Mouse (Mus musculus): ENCODE data around the gene Spdye4b. TPM values are rescaled to one million over a fixed set of nuclear protein-coding genes. Genes with fewer than 3 reads are reported as not detected.
A peak's percentile ranks its signal among the peaks of the same experiment; 100 is the strongest.

Gene Spdye4b
- total RNA-seq, 1 experiment = 0.45 TPM

DNA sequence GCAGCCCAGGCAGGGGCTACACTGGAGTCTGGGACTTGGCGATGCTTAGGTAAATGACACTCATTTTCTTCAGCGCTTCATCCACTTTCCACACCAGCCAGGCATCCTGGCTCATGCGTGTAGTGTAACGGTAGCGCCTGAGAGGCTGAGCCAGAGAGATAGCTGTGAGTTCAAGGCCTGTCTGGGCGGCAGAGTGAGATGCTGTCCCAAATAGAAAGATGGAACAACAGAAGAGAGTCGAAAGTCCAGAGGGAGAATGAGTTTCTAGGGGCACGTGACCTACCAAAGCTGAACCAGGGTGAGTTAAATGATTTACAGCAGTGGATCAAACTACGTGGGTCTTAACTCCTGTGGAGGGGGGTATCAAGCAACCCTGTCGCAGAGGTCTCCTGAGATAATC, 27.1 kb upstream of the Spdye4b start:
- no peak for DNase-seq (ENCODE audit: low read depth, low spot score)
- H3K27ac ChIP-seq (ENCODE audit: insufficient read depth, low read depth, low read length, poor library complexity, severe bottlenecking) = no peak overlapping the region
- no peaks in the 10 kb centered on the region for H3K36me3 ChIP-seq (ENCODE audit: control insufficient read depth, insufficient read depth, low read length, poor library complexity, severe bottlenecking)
- TF ChIP-seq MAFK (IDR thresholded peaks at IDR 0.05; ENCODE audit: insufficient read depth, low read depth, low read length) = no peak
- TF ChIP-seq ZC3H11A (IDR thresholded peaks at IDR 0.05; ENCODE audit: borderline replicate concordance, low read depth, low read length) = no peak
- TF ChIP-seq CHD2 (IDR thresholded peaks at IDR 0.05; ENCODE audit: low read depth, low read length) = no peak
- no peak for TF ChIP-seq ZNF384 (IDR thresholded peaks at IDR 0.05; ENCODE audit: low read depth, low read length)
- no peak for TF ChIP-seq HCFC1 (IDR thresholded peaks at IDR 0.05; ENCODE audit: borderline replicate concordance, insufficient read depth, low read length)
- in situ Hi-C loops (cut with MboI; ENCODE audit: low sequenced_read_pairs in 2 of 2, unreplicated experiment in 2 of 2) = no loop called here
- no peaks in the 10 kb centered on the region for H3K9me3 ChIP-seq (ENCODE audit: control insufficient read depth, insufficient read depth, low read depth, low read length)
- no peak overlapping the region for H3K4me3 ChIP-seq (ENCODE audit: insufficient read depth in 1 of 2, low read depth in 1 of 2, low read length in 2 of 2, poor library complexity in 1 of 2, severe bottlenecking in 1 of 2)
- no peaks in the 10 kb centered on the region for H3K4me1 ChIP-seq (ENCODE audit: control insufficient read depth in 2 of 2, insufficient read depth in 2 of 2, low read length in 2 of 2, poor library complexity in 1 of 2)
- no peak overlapping the region for H3K9ac ChIP-seq (ENCODE audit: insufficient read depth, low read depth, low read length, poor library complexity, severe bottlenecking)

DNA sequence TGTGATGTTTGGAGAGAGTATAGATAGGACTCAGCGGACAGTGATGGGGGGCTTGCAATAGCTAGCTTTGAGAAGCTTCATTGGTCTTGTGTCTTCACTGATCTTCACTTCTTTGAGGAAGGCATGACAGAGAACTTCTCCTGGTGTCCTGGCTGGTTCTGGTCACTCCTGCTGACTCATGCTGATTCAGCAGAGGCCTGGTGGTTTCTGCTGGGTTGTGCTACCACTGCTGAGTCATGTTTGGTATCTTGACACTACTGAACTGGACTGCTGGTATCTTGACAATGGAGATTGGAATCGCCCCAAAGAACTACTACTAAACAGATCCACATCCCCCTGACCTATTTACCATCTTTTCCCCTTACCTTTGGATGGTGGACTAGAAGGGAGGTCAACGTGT, 25.3 kb upstream of the Spdye4b start:
- Histone ChIP-seq H3K4me1 (ENCODE audit: control insufficient read depth in 2 of 2, insufficient read depth in 2 of 2, low read length in 2 of 2, poor library complexity in 1 of 2) (no peaks in the 10 kb centered on the region), H3K9me3 (ENCODE audit: control insufficient read depth, insufficient read depth, low read depth, low read length) (no peaks in the 10 kb centered on the region), H3K4me3 (ENCODE audit: insufficient read depth in 1 of 2, low read depth in 1 of 2, low read length in 2 of 2, poor library complexity in 1 of 2, severe bottlenecking in 1 of 2) (no peak overlapping the region), H3K36me3 (ENCODE audit: control insufficient read depth, insufficient read depth, low read length, poor library complexity, severe bottlenecking) (no peaks in the 10 kb centered on the region), H3K27ac (ENCODE audit: insufficient read depth, low read depth, low read length, poor library complexity, severe bottlenecking) (no peak overlapping the region), H3K9ac (ENCODE audit: insufficient read depth, low read depth, low read length, poor library complexity, severe bottlenecking) (no peak overlapping the region)
- no peak for DNase-seq (ENCODE audit: low read depth, low spot score)
- in situ Hi-C loops (cut with MboI; ENCODE audit: low sequenced_read_pairs in 2 of 2, unreplicated experiment in 2 of 2) = no loop called here
- TF ChIP-seq CHD2 (IDR thresholded peaks at IDR 0.05; ENCODE audit: low read depth, low read length) = no peak
- TF ChIP-seq MAFK (IDR thresholded peaks at IDR 0.05; ENCODE audit: insufficient read depth, low read depth, low read length) = peak; percentile 84

DNA sequence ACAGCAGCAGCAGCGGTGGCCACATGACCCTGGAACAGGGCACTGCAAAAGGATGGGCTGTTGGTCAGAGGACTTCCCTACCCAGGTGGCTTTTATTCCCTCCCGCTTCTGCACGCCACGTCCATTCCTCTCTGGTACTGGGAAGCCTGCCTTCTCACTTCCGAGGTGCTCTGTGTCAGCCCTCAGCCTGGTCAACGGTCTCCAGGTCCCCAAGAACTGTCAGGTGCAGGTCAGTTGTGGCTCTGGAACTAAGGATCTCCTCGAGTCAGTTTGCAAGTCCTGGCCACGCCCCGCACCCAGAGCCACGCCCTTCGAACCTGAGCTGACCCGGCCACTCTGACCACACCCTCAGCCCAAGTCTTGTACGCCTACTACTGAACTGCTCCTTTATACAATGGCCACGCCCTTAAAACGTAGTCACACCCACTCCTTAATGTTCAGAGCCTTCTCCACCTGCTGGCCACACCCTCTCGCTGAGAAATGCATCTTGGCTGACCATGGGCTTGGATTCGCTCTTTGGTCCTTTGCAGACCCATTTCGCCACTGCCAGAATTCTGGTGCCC, 15.2 kb upstream of the Spdye4b start:
- H3K9ac ChIP-seq (ENCODE audit: insufficient read depth, low read depth, low read length, poor library complexity, severe bottlenecking) = no peak overlapping the region
- H3K9me3 ChIP-seq (ENCODE audit: control insufficient read depth, insufficient read depth, low read depth, low read length) = no peaks in the 10 kb centered on the region
- H3K27ac ChIP-seq (ENCODE audit: insufficient read depth, low read depth, low read length, poor library complexity, severe bottlenecking) = no peak overlapping the region
- TF ChIP-seq HCFC1 (IDR thresholded peaks at IDR 0.05; ENCODE audit: borderline replicate concordance, insufficient read depth, low read length) (no peak), CHD2 (IDR thresholded peaks at IDR 0.05; ENCODE audit: low read depth, low read length) (no peak), ZC3H11A (IDR thresholded peaks at IDR 0.05; ENCODE audit: borderline replicate concordance, low read depth, low read length) (no peak), MAFK (IDR thresholded peaks at IDR 0.05; ENCODE audit: insufficient read depth, low read depth, low read length) (no peak), ZNF384 (IDR thresholded peaks at IDR 0.05; ENCODE audit: low read depth, low read length) (no peak)
- peaks cover 2 to 11% of the 10 kb centered on the region in 2 experiments; a peak in 2 of 4 replicates for H3K4me1 ChIP-seq (ENCODE audit: control insufficient read depth in 2 of 2, insufficient read depth in 2 of 2, low read length in 2 of 2, poor library complexity in 1 of 2)
- H3K4me3 ChIP-seq (ENCODE audit: insufficient read depth in 1 of 2, low read depth in 1 of 2, low read length in 2 of 2, poor library complexity in 1 of 2, severe bottlenecking in 1 of 2) = peak overlapping the region; percentile 22 to 43
- H3K36me3 ChIP-seq (ENCODE audit: control insufficient read depth, insufficient read depth, low read length, poor library complexity, severe bottlenecking) = no peaks in the 10 kb centered on the region
- DNase-seq (ENCODE audit: low read depth, low spot score) = peak; percentile 58
- in situ Hi-C loops (cut with MboI; ENCODE audit: low sequenced_read_pairs in 2 of 2, unreplicated experiment in 2 of 2) = no loop called here

DNA sequence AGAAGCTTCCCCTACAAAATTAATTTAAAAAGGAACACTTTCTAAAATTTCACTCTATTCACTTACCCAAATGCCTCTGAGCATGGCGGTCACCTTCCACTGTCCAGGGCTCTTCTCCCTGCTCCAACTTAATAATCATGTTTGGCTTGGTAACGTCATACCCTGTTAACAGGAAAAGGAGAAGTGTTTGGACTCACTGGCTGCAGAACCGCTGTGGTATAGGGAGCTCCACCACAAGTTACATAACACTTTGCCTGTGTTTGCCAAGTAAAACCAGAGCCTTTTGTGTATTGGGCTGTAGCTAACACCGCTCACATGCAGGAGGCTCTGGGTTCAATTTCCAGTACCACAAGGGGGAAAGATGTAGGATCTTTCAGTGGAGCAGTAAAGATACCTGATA, 4.8 kb upstream of the Spdye4b start:
- H3K27ac ChIP-seq (ENCODE audit: insufficient read depth, low read depth, low read length, poor library complexity, severe bottlenecking) = no peak overlapping the region
- no peak for DNase-seq (ENCODE audit: low read depth, low spot score)
- H3K9me3 ChIP-seq (ENCODE audit: control insufficient read depth, insufficient read depth, low read depth, low read length) = no peaks in the 10 kb centered on the region
- peaks cover 28% of the 10 kb centered on the region for H3K36me3 ChIP-seq (ENCODE audit: control insufficient read depth, insufficient read depth, low read length, poor library complexity, severe bottlenecking)
- TF ChIP-seq ZC3H11A (IDR thresholded peaks at IDR 0.05; ENCODE audit: borderline replicate concordance, low read depth, low read length) (no peak), CHD2 (IDR thresholded peaks at IDR 0.05; ENCODE audit: low read depth, low read length) (no peak), MAFK (IDR thresholded peaks at IDR 0.05; ENCODE audit: insufficient read depth, low read depth, low read length) (no peak), ZNF384 (IDR thresholded peaks at IDR 0.05; ENCODE audit: low read depth, low read length) (no peak), HCFC1 (IDR thresholded peaks at IDR 0.05; ENCODE audit: borderline replicate concordance, insufficient read depth, low read length) (no peak)
- H3K4me3 ChIP-seq (ENCODE audit: insufficient read depth in 1 of 2, low read depth in 1 of 2, low read length in 2 of 2, poor library complexity in 1 of 2, severe bottlenecking in 1 of 2) = no peak overlapping the region
- no peak overlapping the region for H3K9ac ChIP-seq (ENCODE audit: insufficient read depth, low read depth, low read length, poor library complexity, severe bottlenecking)
- H3K4me1 ChIP-seq (ENCODE audit: control insufficient read depth in 2 of 2, insufficient read depth in 2 of 2, low read length in 2 of 2, poor library complexity in 1 of 2) = peaks cover 2 to 3% of the 10 kb centered on the region in 2 experiments; a peak in 2 of 4 replicates
- in situ Hi-C loops (cut with MboI; ENCODE audit: low sequenced_read_pairs in 2 of 2, unreplicated experiment in 2 of 2) = no loop called here

All from ES-E14 (cell line).